Mouse (Mus musculus) retina, postnatal 1 day (tissue): ENCODE data around the gene Bcat2.

ENCODE experiments used
- DNase-seq: peaks from one replicate; pipeline ENCODE4 v3.0.0-alpha.2; 2012

The Bcat2 gene

GRCm38 (mm10) chr7:45587631-45588592 lies 18.0 kb downstream of the Bcat2 start:
- no peak for DNase-seq

DNA sequence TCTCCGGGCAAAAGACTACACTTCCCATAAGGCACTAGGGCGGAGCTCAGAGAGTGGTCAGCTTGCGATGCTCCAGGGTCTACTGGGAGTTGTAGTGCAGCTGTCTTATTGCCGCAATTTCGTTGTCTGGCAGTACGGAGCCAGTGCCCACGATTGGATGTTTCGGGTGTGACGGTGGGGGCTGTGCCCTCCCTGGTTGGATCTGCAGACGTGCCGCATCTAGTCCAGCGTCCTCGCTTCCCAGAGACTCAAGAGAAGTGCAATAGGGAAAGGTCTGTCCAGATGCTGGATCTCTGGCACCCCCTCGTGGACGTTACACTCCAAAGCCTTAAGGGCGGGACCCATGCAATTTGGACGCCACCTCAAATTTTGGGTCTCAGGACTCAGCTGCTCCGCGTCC lies 19.2 kb downstream of the Bcat2 start:
- DNase-seq: peak; percentile 98

- no peak for DNase-seq
Observed at GRCm38 (mm10) chr7:45589898-45590297, 19.9 kb downstream of the Bcat2 start.

DNA sequence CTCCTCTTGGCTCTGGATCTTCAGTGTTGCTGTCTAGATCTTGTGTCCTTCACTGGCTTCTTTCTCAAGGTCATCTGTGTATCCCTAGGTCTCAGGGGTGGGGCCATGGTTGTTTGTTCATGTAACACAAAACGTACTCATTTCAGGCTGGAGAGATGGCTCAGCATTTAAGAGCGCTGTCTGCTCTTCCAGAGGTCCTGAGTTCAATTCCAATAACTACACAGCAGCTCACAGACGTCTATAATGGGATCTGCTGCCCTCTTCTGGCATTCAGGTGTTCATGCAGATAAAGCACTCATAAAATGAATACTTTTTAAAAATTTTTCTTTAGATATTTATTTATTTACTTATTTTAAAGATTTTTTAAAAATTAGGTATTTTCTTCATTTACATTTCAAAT lies 20.9 kb downstream of the Bcat2 start:
- peak; percentile 25 for DNase-seq

DNA sequence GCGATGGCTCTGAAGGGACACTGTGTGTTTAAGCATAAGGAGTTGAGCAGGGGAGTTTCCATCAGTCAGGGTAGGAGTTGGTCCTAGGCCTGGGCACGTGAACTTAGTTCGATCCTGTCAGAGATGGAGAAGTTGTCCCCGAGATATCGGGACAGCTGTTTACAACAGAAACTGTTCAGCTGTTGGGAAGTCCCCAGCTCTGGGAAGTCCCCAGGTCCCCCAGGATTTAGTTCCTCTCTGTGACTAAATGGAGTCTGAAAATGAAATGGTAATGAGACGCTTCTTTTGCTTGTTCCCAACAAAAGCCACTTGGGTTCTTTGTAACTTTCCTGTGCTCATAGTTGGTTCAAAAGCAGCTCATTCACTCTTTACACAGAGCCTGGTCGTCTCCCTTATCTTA lies 21.9 kb downstream of the Bcat2 start:
- no peak for DNase-seq

- peak; percentile 76 for DNase-seq
Observed at GRCm38 (mm10) chr7:45593118-45593815, 23.3 kb downstream of the Bcat2 start.

- no peak for DNase-seq
Observed at GRCm38 (mm10) chr7:45595176-45595575, 25.2 kb downstream of the Bcat2 start.

DNA sequence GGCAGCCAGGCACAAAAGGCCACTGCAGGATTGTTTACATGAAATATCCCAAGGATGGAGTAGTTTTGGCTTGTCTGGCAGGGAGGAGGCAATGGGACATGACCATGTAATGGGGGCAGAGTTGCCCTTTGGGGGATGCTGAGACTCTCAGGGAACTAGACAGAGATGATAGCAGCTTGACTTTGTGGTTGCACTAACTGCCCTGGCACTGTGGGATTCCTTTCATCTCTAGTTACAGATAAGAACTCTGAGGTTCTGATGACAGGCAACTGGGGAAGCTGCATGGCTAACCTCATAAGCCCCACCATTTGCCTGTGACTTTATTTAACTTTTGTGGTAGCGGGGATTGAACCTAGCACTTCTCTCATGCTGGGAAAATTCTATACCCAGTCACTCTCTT lies 26.2 kb downstream of the Bcat2 start:
- no peak for DNase-seq

DNA sequence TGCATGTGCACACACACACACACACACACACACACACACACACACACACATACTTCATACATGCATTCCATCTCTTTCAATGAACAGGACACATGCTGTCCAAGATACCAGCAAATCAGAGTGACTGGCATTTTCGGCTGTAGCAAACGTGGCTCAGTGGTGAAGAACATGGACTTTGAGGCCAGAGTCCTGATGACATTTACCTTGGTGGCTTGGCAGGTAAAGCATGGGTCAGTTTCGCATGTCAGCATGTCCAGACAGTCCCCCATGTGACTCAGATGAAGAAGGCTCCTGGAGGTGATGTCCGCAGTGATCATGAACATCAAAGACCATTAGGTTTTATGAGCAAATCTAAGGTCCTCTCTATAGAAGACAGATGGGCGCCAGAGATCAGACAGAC lies 27.1 kb downstream of the Bcat2 start:
- DNase-seq: no peak

- DNase-seq: no peak
Observed at GRCm38 (mm10) chr7:45597527-45597926, 27.6 kb downstream of the Bcat2 start.

DNA sequence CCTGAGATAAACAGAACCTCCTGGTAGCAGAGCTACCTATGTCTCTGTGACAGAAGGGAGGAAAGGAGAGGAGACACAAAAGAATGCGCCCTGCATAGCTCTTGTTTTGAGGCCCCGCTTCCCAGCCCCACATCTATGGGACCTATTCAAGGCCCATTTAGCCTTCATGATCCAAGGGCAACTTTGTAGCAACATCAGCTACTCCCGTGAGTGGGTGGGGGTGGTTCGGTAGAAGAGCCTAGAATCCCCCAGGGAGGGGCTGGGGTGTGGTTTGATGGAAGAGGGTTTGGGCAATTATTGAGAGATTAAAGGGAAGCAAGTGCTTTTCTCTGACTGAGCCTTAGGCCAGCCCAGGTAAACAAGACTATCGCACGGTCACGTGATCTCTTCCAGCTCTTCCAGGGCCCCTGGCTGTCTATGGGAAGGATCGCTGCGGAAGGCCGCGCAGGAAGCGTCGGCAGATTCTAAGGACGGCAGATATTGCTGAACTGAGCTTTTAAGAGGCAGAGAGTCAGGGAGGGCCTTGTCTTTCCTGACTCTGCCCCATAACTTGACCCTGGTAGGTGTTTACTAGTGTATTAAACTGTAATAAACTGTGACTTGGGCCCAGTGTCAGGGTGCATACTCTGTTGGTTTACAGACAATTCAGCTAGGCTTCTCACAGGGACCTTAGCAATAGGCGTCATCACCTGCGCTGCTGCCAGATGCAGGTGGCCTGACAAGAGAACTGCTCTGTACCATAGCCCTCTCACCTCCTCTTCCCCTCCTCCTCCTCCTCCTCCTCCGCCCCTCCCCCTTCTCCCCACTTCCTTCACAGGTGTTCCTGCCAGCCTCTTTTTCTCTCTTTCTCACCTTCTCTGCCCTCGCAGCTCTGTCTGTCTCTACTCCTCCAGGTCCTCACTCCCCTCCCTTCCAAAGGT lies 29.3 kb downstream of the Bcat2 start:
- no peak for DNase-seq

- no peak for DNase-seq
Observed at GRCm38 (mm10) chr7:45605704-45606289, 35.8 kb downstream of the Bcat2 start.

- DNase-seq: no peak
Observed at GRCm38 (mm10) chr7:45609511-45609910, 39.6 kb downstream of the Bcat2 start.

DNA sequence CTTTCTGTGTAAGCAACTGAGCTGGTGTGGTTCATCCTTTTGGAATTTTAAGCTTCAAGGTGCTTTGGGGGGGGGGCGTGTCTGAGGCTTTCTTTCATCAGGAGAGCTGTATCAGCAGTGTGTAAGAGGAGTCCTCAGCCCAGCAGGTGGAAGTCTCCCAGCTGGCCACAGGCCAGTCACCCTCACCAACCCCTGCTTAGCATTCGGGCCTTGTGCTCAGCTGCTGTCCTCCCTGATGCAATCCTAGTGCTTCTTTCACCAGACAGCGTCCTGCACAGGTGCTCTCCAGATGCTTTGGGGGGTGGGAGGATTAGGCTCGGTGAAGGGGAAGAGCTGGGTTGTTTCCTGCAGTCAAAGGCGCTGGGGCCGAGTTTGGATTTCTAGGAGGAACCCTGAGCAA lies 46.3 kb downstream of the Bcat2 start:
- DNase-seq: no peak

GRCm38 (mm10) chr7:45617042-45617695 lies 47.2 kb downstream of the Bcat2 start, which contains the start of gene Fut1:
Fut1 (plus strand) TSS chr7:45617289.
- DNase-seq: no peak

DNA sequence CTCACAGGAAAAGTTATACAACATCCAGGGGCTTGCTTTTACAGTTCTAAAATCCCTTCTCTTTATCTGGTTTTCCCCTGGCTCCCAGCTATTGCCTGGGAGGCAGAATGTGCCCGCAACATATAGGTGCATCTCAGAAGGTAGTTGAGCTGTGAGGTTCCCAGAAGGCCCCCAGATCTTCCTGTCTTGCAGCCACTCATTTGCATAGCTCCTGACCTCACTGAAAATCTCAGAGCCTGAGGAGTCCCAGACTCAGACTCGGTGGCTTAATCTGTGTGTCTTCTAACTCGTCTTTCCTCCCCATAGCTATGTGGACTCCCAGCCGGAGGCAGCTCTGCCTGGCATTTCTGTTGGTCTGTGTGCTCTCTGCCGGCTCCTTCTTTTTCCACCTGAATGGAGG lies 48.4 kb downstream of the Bcat2 start:
- DNase-seq: no peak

DNA sequence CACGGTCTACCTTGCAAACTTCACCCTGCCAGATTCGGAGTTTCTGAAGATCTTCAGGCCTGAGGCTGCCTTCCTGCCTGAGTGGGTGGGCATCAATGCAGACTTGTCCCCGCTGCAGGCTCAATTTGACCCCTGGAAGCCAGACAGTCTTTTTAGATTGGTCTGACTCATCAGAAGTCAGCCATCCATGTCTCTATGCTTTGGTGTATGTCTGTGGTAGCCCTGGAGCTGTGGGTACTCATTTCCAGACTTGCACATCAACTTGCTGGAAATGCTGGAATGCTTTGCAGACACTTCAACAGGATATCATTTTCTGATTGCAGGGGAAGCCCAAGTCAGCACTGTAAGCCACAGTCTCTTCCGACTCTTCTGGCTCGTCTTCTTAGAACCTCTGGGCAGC lies 49.6 kb downstream of the Bcat2 start:
- no peak for DNase-seq

DNA sequence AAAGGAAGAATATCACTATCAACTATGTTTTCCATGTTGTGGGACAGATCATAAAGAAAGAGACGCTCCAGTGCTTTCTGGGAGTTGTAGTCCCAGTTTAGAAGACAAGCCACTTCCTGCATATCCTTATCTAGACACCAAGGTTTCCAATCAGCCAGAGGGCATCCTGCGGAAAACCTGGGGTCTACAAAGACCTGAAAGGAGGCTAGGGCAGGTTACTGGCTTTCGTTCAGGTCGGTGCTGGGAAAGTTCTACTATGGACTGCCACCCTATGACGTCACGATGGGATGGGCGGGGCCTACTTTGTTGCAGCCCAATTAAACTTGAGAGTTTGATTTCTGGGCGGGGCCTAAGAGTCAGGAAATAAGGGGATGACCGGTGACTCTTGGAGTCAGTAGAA lies 51.5 kb downstream of the Bcat2 start, which contains the start of gene Izumo1:
TSS of gene Izumo1 (plus strand) at position 369 of the 400 bp plus-strand sequence.
- DNase-seq: no peak

DNA sequence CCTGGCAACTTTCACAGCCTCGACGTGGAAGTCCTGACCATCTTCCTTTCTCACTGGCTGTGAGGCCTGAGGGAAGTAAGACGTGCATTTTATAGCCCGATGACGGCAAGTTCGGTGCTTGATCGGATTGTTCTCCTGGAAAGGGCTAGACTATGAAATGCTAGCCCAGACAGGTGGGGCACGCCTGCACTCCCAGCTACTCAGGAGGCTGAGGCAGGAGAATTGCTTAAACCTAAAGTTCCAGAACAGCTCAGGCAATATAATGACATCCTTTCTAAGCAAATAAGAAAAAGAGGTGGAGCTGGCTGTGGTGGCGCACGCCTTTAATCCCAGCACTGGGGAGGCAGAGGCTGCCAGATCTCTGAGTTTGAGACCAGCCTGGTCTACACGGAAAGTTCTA lies 53.6 kb downstream of the Bcat2 start:
- no peak for DNase-seq

DNA sequence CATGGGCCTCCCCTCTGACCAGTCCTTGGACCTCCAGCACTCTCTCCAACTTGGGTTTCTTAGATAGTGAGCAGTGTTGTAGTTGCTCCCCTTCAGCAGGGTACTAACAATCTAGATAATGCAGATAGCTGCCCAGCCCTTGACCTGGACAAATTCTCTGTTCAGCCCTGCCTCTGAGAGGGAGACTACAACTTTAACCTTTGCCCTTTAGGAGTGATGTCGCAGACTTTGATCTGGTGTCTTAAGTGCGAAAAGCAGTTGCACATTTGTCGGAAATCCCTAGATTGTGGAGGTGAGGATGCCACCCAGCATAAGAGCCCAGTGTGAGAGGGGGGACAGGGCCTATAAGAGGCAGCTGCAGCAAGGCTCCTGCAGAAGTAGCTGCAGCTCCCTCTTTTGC lies 54.8 kb downstream of the Bcat2 start:
- DNase-seq: no peak

DNA sequence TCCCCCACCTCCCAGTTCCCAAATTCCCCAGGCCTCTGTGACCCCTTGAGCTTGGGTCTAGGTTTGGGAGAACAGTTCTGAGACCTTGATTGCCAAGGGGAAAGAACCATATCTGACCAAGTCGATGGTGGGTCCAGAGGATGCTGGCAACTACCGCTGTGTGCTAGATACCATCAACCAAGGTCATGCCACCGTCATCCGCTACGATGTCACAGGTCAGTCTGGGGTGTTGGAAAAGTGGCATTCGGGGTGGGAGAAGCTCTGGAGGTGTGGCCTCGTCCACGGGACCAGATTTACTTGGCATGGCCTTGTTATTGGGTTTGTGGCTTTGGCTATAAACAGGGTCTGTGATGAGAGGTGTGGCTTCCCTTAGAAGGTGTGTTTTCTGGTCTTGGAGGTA lies 55.5 kb downstream of the Bcat2 start:
- DNase-seq: no peak

GRCm38 (mm10) chr7:45626571-45627076 lies 56.7 kb downstream of the Bcat2 start:
- DNase-seq: no peak
